Mouse (Mus musculus): ENCODE data around the gene Rasa1.

DNA sequence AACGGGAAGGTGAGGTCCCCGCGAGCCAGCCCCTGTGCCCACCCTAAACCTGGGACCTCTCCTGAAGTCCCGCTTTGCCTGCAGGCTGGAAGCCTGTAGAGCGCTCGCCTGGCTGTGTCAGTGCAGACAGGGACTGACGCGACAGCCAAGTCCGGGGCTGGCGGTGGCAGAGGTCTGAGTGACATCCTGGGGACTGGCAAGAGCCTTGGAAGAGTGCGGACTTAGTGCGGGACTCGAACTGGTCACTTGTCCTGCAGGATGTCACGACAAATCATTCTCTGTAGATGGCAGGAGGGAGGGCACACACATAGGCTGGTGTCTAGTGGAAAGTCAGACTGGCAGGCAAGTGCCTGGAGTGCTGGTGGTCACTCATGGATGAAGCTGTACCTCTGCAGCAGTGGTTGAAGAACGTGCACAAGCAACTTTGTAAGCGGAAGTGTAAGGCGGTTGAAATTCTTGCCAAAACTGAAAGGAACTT, 99.2 kb downstream of the Rasa1 start:
- 0 out of 2 replicates have a peak, but pooled peaks have one; percentile 7 for TF ChIP-seq CTCF (IDR thresholded peaks at IDR 0.05; ENCODE audit: control insufficient read depth, insufficient read depth, low read length)
- no peak for TF ChIP-seq POLR2A (IDR thresholded peaks at IDR 0.05; ENCODE audit: borderline replicate concordance, control insufficient read depth, low read depth, low read length)

All from bone marrow, adult 2 months (tissue).